Mouse (Mus musculus): ENCODE measurements around the gene Oxtr. TPM values are rescaled to one million over a fixed set of nuclear protein-coding genes. Genes with fewer than 3 reads are reported as not detected.

Gene Oxtr
- polyA plus RNA-seq (2014; fragmentation: Nextera tagmentation; extraction: Ambion mirVana): 0.52 and 0.55 TPM in 2 replicates

GRCm38 (mm10) chr6:112489910-112490559, at the start of gene Oxtr:
TSS of gene Oxtr (minus strand) at chr6:112489943.
- ATAC-seq (ENCODE audit: insufficient read depth, low FRiP score, low TSS enrichment) (no peak), DNase-seq (ENCODE audit: low spot score) (peak; percentile 23)
- Histone ChIP-seq H3K27ac (ENCODE audit: low read depth, low read length) (no peak within 1 kb of the TSS), H3K4me1 (ENCODE audit: control insufficient read depth, insufficient read depth, low read length) (peaks cover 3% of the 10 kb centered on the region; the same call in 1 of the 2 replicates), H3K4me3 (ENCODE audit: low read depth, low read length) (peak within 1 kb of the TSS; percentile 19), H3K27me3 (ENCODE audit: control insufficient read depth, insufficient read depth, low read length) (peaks cover 28% of the 10 kb centered on the region), H3K36me3 (ENCODE audit: control insufficient read depth, insufficient read depth, low read length) (no peaks in the 10 kb centered on the region), H3K4me2 (ENCODE audit: low read depth) (peak within 1 kb of the TSS; percentile 40), H3K9ac (ENCODE audit: low read length) (no peak within 1 kb of the TSS; the same call in 1 of the 2 replicates), H3K9me3 (ENCODE audit: control insufficient read depth, low read length) (no peaks in the 10 kb centered on the region)
- WGBS: 8% methylated on average over 24 of the region's 24 CpGs

GRCm38 (mm10) chr6:112525434-112525833, 35.7 kb upstream of the Oxtr start:
- no peak for DNase-seq (ENCODE audit: low spot score)
- Histone ChIP-seq H3K9ac (ENCODE audit: low read length) (no peak overlapping the region), H3K4me1 (ENCODE audit: control insufficient read depth, insufficient read depth, low read length) (no peaks in the 10 kb centered on the region)

DNA sequence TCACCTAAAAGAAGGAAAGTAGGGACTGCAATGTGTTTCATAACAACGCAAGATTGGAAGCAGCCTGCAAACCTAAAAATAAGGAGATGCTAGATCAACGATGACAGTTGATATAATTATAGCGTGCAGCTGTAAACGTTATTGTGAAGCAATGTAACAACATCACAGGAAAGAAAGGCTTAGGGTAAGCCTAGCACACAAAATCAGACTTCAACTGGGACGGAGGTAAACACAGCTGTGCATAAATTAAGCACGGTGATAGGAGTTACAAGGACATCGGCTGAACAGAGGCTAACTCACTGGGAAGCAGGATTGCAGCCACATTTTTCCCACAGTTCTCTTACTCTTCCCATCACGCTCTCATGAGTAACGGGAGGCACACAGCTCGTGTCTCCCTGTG, 34.7 kb upstream of the Oxtr start:
- 66% methylated on average over 10 of the region's 10 CpGs for WGBS
- H3K27me3 ChIP-seq (ENCODE audit: control insufficient read depth, insufficient read depth, low read length): peaks cover 7% of the 10 kb centered on the region; the same call in 1 of the 2 replicates
- no peak for DNase-seq (ENCODE audit: low spot score)

More at GRCm38 (mm10) chr6:112525434-112525833, 35.7 kb upstream of the Oxtr start:
- Histone ChIP-seq H3K4me3 (ENCODE audit: low read depth, low read length) (no peak overlapping the region), H3K9me3 (ENCODE audit: control insufficient read depth, low read length) (no peaks in the 10 kb centered on the region), H3K36me3 (ENCODE audit: control insufficient read depth, insufficient read depth, low read length) (no peaks in the 10 kb centered on the region), H3K27me3 (ENCODE audit: control insufficient read depth, insufficient read depth, low read length) (peaks cover 4% of the 10 kb centered on the region; the same call in 1 of the 2 replicates), H3K27ac (ENCODE audit: low read depth, low read length) (no peak overlapping the region), H3K4me2 (ENCODE audit: low read depth) (no peak overlapping the region)
- no peak for ATAC-seq (ENCODE audit: insufficient read depth, low FRiP score, low TSS enrichment)
- 63% methylated on average over 5 of the region's 5 CpGs for WGBS

GRCm38 (mm10) chr6:112517991-112518390, 28.2 kb upstream of the Oxtr start:
- DNase-seq (ENCODE audit: low spot score): no peak
- peaks cover 21% of the 10 kb centered on the region; the same call in 1 of the 2 replicates for H3K27me3 ChIP-seq (ENCODE audit: control insufficient read depth, insufficient read depth, low read length)
- no peaks in the 10 kb centered on the region for H3K9me3 ChIP-seq (ENCODE audit: control insufficient read depth, low read length)
- no peaks in the 10 kb centered on the region for H3K36me3 ChIP-seq (ENCODE audit: control insufficient read depth, insufficient read depth, low read length)
- no peak for ATAC-seq (ENCODE audit: insufficient read depth, low FRiP score, low TSS enrichment)
- WGBS: 81% methylated on average over 3 of the region's 3 CpGs
- no peak overlapping the region for H3K4me3 ChIP-seq (ENCODE audit: low read depth, low read length)
- no peak overlapping the region for H3K27ac ChIP-seq (ENCODE audit: low read depth, low read length)
- no peak overlapping the region for H3K9ac ChIP-seq (ENCODE audit: low read length)
- H3K4me2 ChIP-seq (ENCODE audit: low read depth): no peak overlapping the region
- 0 out of 2 replicates have a peak, but pooled peaks cover 3% of the 10 kb centered on the region for H3K4me1 ChIP-seq (ENCODE audit: control insufficient read depth, insufficient read depth, low read length)

More for the DNA sequence above, 34.7 kb upstream of the Oxtr start:
- H3K36me3 ChIP-seq (ENCODE audit: control insufficient read depth, insufficient read depth, low read length): no peaks in the 10 kb centered on the region
- H3K4me2 ChIP-seq (ENCODE audit: low read depth): no peak overlapping the region
- H3K9ac ChIP-seq (ENCODE audit: low read length): no peak overlapping the region
- H3K4me1 ChIP-seq (ENCODE audit: control insufficient read depth, insufficient read depth, low read length): no peaks in the 10 kb centered on the region
- no peak for ATAC-seq (ENCODE audit: insufficient read depth, low FRiP score, low TSS enrichment)
- H3K9me3 ChIP-seq (ENCODE audit: control insufficient read depth, low read length): no peaks in the 10 kb centered on the region
- no peak overlapping the region for H3K4me3 ChIP-seq (ENCODE audit: low read depth, low read length)
- no peak overlapping the region for H3K27ac ChIP-seq (ENCODE audit: low read depth, low read length)

DNA sequence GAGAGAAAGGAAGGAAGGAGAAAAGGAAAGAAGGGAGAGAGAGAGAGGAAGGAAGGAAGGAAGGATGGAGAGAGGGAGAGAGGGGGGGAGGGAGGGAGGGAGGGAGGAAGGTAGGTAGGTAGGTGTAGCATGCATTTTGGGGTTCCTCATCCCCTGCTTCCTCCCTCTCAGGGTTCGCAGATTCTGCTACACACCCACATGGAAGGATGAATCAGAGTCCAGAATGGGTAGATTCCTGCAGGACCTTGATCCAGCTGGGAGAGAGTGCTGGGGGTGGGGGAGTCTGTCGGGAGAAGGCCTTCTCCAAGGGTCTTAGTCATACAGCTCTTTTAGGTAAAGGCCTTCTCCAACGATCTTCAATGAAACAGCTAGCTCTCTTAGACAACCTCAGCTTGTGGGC, 27.8 kb upstream of the Oxtr start:
- H3K27ac ChIP-seq (ENCODE audit: low read depth, low read length): no peak overlapping the region
- H3K36me3 ChIP-seq (ENCODE audit: control insufficient read depth, insufficient read depth, low read length): no peaks in the 10 kb centered on the region
- no peak overlapping the region for H3K4me3 ChIP-seq (ENCODE audit: low read depth, low read length)
- 0 out of 2 replicates have a peak, but pooled peaks cover 3% of the 10 kb centered on the region for H3K4me1 ChIP-seq (ENCODE audit: control insufficient read depth, insufficient read depth, low read length)
- DNase-seq (ENCODE audit: low spot score): no peak
- 75% methylated on average over 3 of the region's 3 CpGs for WGBS
- peaks cover 22% of the 10 kb centered on the region; the same call in 1 of the 2 replicates for H3K27me3 ChIP-seq (ENCODE audit: control insufficient read depth, insufficient read depth, low read length)
- no peak overlapping the region for H3K4me2 ChIP-seq (ENCODE audit: low read depth)
- H3K9ac ChIP-seq (ENCODE audit: low read length): no peak overlapping the region
- H3K9me3 ChIP-seq (ENCODE audit: control insufficient read depth, low read length): no peaks in the 10 kb centered on the region
- no peak for ATAC-seq (ENCODE audit: insufficient read depth, low FRiP score, low TSS enrichment)

- no peak overlapping the region for H3K9ac ChIP-seq (ENCODE audit: low read length)
- 0 out of 2 replicates have a peak, but pooled peaks cover 3% of the 10 kb centered on the region for H3K4me1 ChIP-seq (ENCODE audit: control insufficient read depth, insufficient read depth, low read length)
- no peaks in the 10 kb centered on the region for H3K36me3 ChIP-seq (ENCODE audit: control insufficient read depth, insufficient read depth, low read length)
- 43% methylated on average over 1 of the region's 1 CpGs for WGBS
- H3K4me2 ChIP-seq (ENCODE audit: low read depth): no peak overlapping the region
- DNase-seq (ENCODE audit: low spot score) (peak; percentile 60), ATAC-seq (ENCODE audit: insufficient read depth, low FRiP score, low TSS enrichment) (peak; percentile 67)
- no peak overlapping the region for H3K27ac ChIP-seq (ENCODE audit: low read depth, low read length)
- H3K27me3 ChIP-seq (ENCODE audit: control insufficient read depth, insufficient read depth, low read length): peaks cover 22% of the 10 kb centered on the region; the same call in 1 of the 2 replicates
- H3K9me3 ChIP-seq (ENCODE audit: control insufficient read depth, low read length): no peaks in the 10 kb centered on the region
- H3K4me3 ChIP-seq (ENCODE audit: low read depth, low read length): no peak overlapping the region
These were observed 26.8 kb upstream of the Oxtr start for GRCm38 (mm10) chr6:112516496-112516895.

GRCm38 (mm10) chr6:112514591-112514990, 24.8 kb upstream of the Oxtr start:
- Histone ChIP-seq H3K4me2 (ENCODE audit: low read depth) (no peak overlapping the region), H3K9me3 (ENCODE audit: control insufficient read depth, low read length) (no peaks in the 10 kb centered on the region), H3K4me3 (ENCODE audit: low read depth, low read length) (no peak overlapping the region), H3K27me3 (ENCODE audit: control insufficient read depth, insufficient read depth, low read length) (peaks cover 18% of the 10 kb centered on the region; the same call in 1 of the 2 replicates), H3K27ac (ENCODE audit: low read depth, low read length) (no peak overlapping the region), H3K36me3 (ENCODE audit: control insufficient read depth, insufficient read depth, low read length) (no peaks in the 10 kb centered on the region), H3K4me1 (ENCODE audit: control insufficient read depth, insufficient read depth, low read length) (0 out of 2 replicates have a peak, but pooled peaks cover 3% of the 10 kb centered on the region), H3K9ac (ENCODE audit: low read length) (no peak overlapping the region)
- DNase-seq (ENCODE audit: low spot score) (no peak), ATAC-seq (ENCODE audit: insufficient read depth, low FRiP score, low TSS enrichment) (no peak)
- 94% methylated on average over 6 of the region's 6 CpGs for WGBS

GRCm38 (mm10) chr6:112510346-112510745, 20.6 kb upstream of the Oxtr start:
- DNase-seq (ENCODE audit: low spot score) (no peak), ATAC-seq (ENCODE audit: insufficient read depth, low FRiP score, low TSS enrichment) (no peak)
- no peak overlapping the region for H3K4me2 ChIP-seq (ENCODE audit: low read depth)
- H3K9ac ChIP-seq (ENCODE audit: low read length): no peak overlapping the region
- H3K27me3 ChIP-seq (ENCODE audit: control insufficient read depth, insufficient read depth, low read length): peaks cover 10% of the 10 kb centered on the region; the same call in 1 of the 2 replicates
- H3K4me3 ChIP-seq (ENCODE audit: low read depth, low read length): no peak overlapping the region
- WGBS: 14% methylated on average over 4 of the region's 4 CpGs
- no peaks in the 10 kb centered on the region for H3K9me3 ChIP-seq (ENCODE audit: control insufficient read depth, low read length)
- H3K4me1 ChIP-seq (ENCODE audit: control insufficient read depth, insufficient read depth, low read length): no peaks in the 10 kb centered on the region
- no peaks in the 10 kb centered on the region for H3K36me3 ChIP-seq (ENCODE audit: control insufficient read depth, insufficient read depth, low read length)
- no peak overlapping the region for H3K27ac ChIP-seq (ENCODE audit: low read depth, low read length)
